Mouse (Mus musculus): ENCODE results near the gene Zglp1.
"Not testable (repeated sequence)": the region's sequence is repeated elsewhere in the genome, so short reads cannot be mapped to it uniquely, and the experiment has no call there.

The Zglp1 gene

DNA sequence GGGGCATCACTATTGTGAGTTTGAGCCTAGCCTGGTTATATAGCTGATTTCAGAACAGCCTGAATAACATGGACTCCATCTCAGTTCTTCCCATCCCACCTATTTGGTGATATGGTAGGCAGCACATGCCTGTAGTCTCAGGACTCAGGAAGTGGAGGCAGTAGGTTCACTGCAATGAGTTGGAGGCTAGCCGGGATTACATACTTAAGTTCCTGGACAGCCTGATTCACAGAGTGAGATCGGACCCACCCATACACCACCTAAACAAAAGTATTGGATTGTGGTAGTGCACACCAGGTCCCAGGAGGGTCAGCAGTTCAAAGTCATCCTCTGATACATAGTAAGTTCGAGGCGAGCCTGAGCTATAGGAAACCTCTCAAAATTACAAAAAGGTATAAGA lies 5.7 kb upstream of the Zglp1 start:
- DNase-seq (ENCODE audit: low spot score in 2 of 2) = no peak

GRCm38 (mm10) chr9:21062928-21063327 lies 4.0 kb downstream of the Zglp1 start:
- DNase-seq (ENCODE audit: low spot score in 2 of 2) = peak; percentile 50 to 52

- DNase-seq (ENCODE audit: low spot score in 2 of 2) = no peak
Measured at GRCm38 (mm10) chr9:21051578-21051977, 15.3 kb downstream of the Zglp1 start.

DNA sequence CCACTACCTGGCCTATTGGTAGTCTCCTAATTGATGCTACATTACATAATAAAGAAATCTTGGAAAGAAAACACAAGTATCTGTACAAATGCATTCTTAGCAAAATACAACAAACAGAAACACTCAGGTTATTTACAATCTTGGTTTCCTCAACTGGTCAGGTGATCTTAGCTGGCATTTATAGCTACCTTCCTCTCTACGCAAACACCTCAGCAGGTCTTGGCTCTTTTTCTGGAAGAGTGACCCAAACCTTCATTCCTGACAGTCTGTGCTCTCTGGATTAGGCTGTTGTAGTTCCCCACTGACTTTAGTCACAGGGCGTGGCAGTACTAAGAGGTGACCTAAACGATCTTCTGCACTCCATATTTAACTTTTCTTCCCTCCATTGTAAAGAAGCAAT lies 21.7 kb downstream of the Zglp1 start:
- no peak for DNase-seq (ENCODE audit: low spot score in 2 of 2)

DNA sequence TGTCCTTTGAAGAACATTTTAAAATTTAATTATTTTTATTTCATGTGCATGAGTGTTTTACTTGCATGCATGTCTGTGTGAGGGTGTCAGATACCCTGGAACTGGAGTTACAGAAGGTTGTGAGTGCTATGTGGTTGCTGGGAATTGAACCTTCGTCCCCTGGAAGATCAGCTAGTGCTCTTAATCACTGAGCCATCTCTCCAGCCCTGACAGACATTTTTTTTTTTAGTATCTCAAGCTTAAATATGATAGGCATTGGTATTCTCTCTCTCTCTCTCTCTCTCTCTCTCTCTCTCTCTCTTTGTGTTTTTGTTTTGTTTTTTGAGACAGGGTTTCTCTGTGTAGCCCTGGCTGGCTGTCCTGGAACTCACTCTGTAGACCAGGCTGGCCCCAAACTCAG lies 22.1 kb downstream of the Zglp1 start:
- not testable (repeated sequence) for DNase-seq (ENCODE audit: low spot score in 2 of 2)

DNA sequence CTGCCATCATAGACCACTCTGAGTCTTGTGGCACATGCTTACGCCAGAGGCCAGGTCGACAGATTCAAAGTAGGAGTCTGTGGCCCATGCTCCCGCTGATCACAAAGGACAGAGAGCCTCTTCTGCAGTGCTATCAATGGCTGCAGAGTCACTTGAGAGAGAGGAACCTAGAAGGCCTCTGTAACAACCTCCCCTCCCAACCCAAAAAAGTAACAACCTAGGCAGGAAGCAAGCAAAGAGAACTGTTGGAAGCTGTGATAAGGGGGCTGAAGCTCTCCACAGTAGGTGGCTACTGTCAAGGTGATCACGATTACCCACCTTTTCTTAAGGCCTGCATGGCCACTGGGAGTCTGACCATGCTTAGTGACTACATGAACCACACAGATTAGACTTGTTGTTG lies 23.3 kb downstream of the Zglp1 start:
- DNase-seq (ENCODE audit: low spot score in 2 of 2) = no peak

DNA sequence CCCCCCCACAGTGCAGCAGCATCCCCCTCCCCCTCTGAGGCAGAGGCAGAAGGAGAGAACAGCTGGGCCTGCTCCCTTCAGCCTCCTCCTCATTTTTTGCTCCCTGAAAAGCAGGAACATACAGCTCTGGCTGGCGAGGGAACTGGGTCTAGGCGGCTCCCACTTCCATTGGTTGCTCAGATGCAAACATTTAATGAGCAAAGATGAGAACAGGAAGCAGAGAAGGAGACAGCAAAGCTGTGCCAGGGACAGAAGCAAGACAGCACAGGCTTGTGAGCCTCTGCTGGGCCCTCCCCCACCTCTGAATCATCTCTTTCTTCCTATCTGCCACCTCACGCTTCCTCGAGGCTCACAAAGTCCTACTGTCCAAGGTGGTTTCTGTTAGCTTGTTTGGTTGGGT lies 25.6 kb downstream of the Zglp1 start:
- DNase-seq (ENCODE audit: low spot score in 2 of 2) = peak; percentile 61 to 80

GRCm38 (mm10) chr9:21039779-21040178 lies 27.1 kb downstream of the Zglp1 start:
- DNase-seq (ENCODE audit: low spot score in 2 of 2) = no peak

- DNase-seq (ENCODE audit: low spot score in 2 of 2) = no peak
Measured at GRCm38 (mm10) chr9:21037481-21037891, 29.4 kb downstream of the Zglp1 start.

- no peak for DNase-seq (ENCODE audit: low spot score in 2 of 2)
Measured at GRCm38 (mm10) chr9:21036666-21037065, 30.2 kb downstream of the Zglp1 start.

DNA sequence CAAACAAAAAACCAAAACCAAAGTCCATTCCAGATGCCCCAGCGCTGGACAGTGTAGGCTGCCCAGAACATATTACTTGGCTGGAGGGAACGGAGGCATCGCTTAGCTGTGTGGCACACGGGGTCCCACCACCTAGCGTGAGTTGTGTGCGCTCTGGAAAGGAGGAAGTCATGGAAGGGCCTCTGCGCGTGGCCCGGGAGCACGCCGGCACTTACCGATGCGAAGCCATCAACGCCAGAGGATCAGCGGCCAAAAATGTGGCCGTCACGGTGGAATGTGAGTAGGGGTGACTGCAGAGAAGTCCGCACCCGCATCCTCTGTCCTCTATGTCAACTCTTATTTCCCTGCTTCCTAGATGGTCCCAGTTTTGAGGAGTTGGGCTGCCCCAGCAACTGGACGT lies 30.7 kb downstream of the Zglp1 start:
- DNase-seq (ENCODE audit: low spot score in 2 of 2) = no peak

- no peak for DNase-seq (ENCODE audit: low spot score in 2 of 2)
Measured at GRCm38 (mm10) chr9:21035586-21035985, 31.3 kb downstream of the Zglp1 start.

- no peak for DNase-seq (ENCODE audit: low spot score in 2 of 2)
Measured at GRCm38 (mm10) chr9:21034481-21035085, 32.3 kb downstream of the Zglp1 start.

DNA sequence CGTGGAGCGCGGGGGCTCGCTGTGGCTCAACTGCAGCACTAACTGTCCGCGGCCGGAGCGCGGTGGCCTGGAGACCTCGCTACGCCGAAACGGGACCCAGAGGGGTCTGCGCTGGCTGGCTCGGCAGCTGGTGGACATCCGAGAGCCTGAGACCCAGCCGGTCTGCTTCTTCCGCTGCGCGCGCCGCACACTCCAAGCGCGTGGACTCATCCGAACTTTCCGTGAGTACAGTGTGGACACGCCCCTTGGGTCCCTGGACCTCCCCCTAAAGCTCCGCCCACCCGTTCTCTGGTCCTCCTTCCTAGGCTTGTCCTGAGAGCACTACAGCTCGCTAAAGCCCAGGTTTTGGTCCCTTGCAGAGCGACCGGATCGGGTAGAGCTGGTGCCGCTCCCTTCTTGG lies 33.8 kb downstream of the Zglp1 start:
- peak in 1 of 2 experiments; percentile 64 for DNase-seq (ENCODE audit: low spot score in 2 of 2)

DNA sequence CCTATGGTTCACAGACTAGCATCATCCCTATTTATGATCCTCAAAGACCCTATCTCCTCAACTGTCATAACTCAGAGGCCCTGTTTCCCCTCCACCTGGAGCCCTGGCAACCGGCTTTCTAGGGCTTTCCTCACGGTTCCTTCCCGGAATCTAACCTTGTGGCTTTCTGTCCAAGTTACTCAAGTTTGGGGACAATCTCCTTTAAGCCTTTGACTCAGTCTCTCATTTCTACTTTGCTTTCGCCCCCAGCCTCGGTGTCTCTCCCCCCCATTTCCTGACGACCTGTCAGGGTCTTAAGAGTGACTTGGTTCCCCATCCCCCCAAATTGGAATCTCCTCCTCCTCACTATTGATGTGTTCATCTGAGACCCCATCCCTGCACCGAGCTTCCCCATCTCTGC lies 34.4 kb downstream of the Zglp1 start:
- DNase-seq (ENCODE audit: low spot score in 2 of 2) = no peak

DNA sequence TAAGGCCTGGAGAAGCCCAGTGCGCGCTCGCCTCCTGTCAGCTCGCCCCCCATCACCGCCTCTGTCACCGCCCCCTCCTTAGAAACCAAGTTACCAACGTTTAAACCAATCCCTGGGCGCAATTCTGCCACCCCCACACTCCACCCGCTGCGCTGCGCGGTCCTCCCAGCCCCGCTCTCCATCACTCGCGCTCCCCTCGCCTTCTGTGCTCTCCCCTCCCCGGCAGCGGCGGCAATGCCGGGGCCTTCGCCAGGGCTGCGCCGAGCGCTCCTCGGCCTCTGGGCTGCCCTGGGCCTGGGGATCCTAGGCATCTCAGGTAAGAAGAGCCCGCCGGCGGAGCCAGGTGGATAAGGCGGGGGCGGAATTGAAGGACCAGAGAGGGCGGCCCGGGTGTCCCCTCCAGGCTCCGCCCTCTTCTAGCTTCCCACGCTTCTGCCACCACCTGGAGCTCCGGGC lies 35.0 kb downstream of the Zglp1 start, which contains the start of gene Icam5:
Gene Icam5, plus strand, starts transcription at position 178 of the 456 bp plus-strand sequence.
- DNase-seq (ENCODE audit: low spot score in 2 of 2) = peak; percentile 83 to 84

- DNase-seq (ENCODE audit: low spot score in 2 of 2) = peak; percentile 70 to 80
Measured at GRCm38 (mm10) chr9:21031251-21031895, 35.5 kb downstream of the Zglp1 start.

- peak; percentile 77 to 79 for DNase-seq (ENCODE audit: low spot score in 2 of 2)
Measured at GRCm38 (mm10) chr9:21030781-21031250, 36.1 kb downstream of the Zglp1 start.

GRCm38 (mm10) chr9:21030055-21030600 lies 36.8 kb downstream of the Zglp1 start:
- DNase-seq (ENCODE audit: low spot score in 2 of 2) = no peak

GRCm38 (mm10) chr9:21029291-21030054 lies 37.4 kb downstream of the Zglp1 start, which contains the start of gene Icam4:
TSS of gene Icam4 (plus strand) at chr9:21029373.
- DNase-seq (ENCODE audit: low spot score in 2 of 2) = peak; percentile 57 to 71

DNA sequence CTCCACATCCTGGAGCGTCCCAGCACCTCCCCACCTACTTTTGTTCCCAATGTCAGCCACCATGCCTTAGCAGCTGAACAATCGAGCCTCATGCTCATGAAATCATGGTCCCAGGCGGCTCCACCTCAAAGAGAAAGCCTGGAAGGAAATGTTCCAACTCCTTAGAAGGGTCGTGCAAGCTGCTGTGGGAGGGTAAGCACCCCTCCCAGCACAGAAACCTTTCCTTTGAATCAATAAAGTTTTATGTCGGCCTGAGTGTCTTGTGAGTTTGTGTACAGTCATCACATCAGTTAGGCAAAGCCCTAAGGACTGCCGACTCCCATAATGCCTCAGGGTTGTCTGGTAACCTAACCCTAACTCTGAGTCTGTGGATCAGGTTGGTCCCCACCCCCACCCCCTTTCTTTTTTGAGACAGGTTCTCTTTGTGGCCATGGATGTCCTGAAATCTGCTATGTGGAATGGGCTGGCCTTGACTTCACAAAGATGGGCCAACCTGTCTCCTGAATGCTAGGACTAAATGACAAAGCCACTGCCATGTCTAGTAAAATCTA lies 38.3 kb downstream of the Zglp1 start:
- no peak for DNase-seq (ENCODE audit: low spot score in 2 of 2)

DNA sequence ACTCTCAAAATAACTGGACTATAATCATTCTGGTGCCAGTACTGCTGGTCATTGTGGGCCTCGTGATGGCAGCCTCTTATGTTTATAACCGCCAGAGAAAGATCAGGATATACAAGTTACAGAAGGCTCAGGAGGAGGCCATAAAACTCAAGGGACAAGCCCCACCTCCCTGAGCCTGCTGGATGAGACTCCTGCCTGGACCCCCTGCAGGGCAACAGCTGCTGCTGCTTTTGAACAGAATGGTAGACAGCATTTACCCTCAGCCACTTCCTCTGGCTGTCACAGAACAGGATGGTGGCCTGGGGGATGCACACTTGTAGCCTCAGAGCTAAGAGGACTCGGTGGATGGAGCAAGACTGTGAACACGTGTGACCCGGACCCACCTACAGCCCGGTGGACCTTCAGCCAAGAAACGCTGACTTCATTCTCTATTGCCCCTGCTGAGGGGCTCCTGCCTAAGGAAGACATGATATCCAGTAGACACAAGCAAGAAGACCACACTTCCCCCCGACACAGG lies 39.1 kb downstream of the Zglp1 start:
- no peak for DNase-seq (ENCODE audit: low spot score in 2 of 2)

Measured in frontal cortex, postnatal 14 days (tissue).